In the genomic region with DNA sequence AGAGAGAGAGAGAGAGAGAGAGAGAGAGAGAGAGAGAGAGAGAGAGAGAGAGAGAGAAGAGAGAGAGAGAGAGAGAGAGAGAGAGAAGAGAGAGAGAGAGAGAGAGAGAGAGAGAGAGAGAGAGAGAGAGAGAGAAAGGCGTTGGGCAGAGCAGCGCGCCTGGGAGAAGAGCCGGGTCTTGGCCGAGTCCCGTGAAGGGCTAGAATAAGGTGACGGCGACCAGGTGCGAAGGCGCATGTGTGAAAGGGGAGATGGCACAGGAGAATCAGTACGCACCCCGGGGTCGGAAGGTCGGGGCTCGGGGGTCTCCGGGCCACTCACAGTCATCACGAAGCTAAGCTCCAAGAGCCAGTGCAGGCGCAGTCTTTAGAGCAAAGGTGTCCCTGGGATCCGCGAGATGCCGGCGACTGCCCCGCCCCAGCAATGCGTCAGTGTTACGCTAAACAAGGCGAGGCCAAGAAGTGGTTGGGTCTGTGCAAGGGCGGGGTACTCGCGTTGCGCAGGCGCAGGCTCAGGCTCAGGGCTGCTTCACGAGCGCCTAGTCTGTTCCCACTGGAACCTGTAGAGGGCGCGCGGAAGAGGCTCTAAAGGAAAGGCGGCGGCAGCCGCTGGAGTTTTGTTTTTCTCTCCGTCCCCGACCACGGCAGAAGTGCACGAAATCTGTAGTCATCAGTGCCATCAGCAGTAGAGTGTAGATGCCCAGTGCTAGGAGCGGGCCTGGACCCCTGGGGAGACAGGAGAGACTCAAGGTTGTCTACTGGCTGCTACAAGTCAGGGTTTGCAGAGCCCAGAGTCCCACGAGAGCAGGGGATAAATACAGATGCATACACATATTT, we compare ENCODE assay signal across 8 mouse cellular contexts. TPM values are rescaled to one million over a fixed set of nuclear protein-coding genes. Genes with fewer than 3 reads are reported as not detected.
DNase-seq lines count a peak whose midpoint lies in the region; ATAC-seq and TF ChIP-seq lines count a peak whose summit lies in the region.

No protein-coding gene starts in this region.

- H3K27me3 ChIP-seq in embryonic facial prominence, embryonic 15.5 days, result no peaks in the 10 kb centered on the region
- 0 out of 2 replicates have a peak, but pooled peaks cover 11% of the 10 kb centered on the region for H3K27me3 ChIP-seq in heart, embryonic 10.5 days (ENCODE audit: insufficient read depth, poor library complexity, severe bottlenecking)
- no peaks in the 10 kb centered on the region for H3K27me3 ChIP-seq in kidney, embryonic 15.5 days

- TF ChIP-seq POLR2A in bone marrow, adult 2 months (IDR thresholded peaks at IDR 0.05; ENCODE audit: borderline replicate concordance, control insufficient read depth, low read depth, low read length), result peak; percentile 87

- peak; percentile 96 for ATAC-seq in embryonic facial prominence, embryonic 15.5 days (ENCODE audit: insufficient number of reproducible peaks, low FRiP score, low TSS enrichment, low read depth)
- peak; percentile 98 for ATAC-seq in kidney, embryonic 15.5 days (replicated peaks; ENCODE audit: low FRiP score)
- peak; percentile 87 for ATAC-seq in monocyte, adult 5-6 weeks (replicated peaks; ENCODE audit: insufficient number of reproducible peaks, low FRiP score, low TSS enrichment, poor library complexity, severe bottlenecking)

- H3K9ac ChIP-seq in embryonic facial prominence, embryonic 15.5 days, result peak overlapping the region; percentile 47
- H3K9ac ChIP-seq in kidney, embryonic 15.5 days, result peak overlapping the region; percentile 59

- H3K36me3 ChIP-seq in embryonic facial prominence, embryonic 15.5 days, result peaks cover 23% of the 10 kb centered on the region
- H3K36me3 ChIP-seq in heart, embryonic 10.5 days, result peaks cover 30% of the 10 kb centered on the region
- peaks cover 37% of the 10 kb centered on the region for H3K36me3 ChIP-seq in kidney, embryonic 15.5 days

- H3K4me3 ChIP-seq in bone marrow, adult 2 months (replicated peaks; ENCODE audit: control insufficient read depth, low read depth, low read length), result peak overlapping the region; percentile 82
- peak overlapping the region; percentile 67 for H3K4me3 ChIP-seq in embryonic facial prominence, embryonic 15.5 days (replicated peaks)
- peak overlapping the region; percentile 67 for H3K4me3 ChIP-seq in heart, embryonic 10.5 days
- peak overlapping the region; percentile 77 for H3K4me3 ChIP-seq in kidney, embryonic 15.5 days (replicated peaks)

- peak; percentile 74 for TF ChIP-seq CTCF in bone marrow, adult 2 months (IDR thresholded peaks at IDR 0.05; ENCODE audit: control insufficient read depth, insufficient read depth, low read length)

- WGBS in bone marrow, adult 2 months, result under 1% methylated on average over 45 of the region's 45 CpGs
- 0% methylated on average over 45 of the region's 45 CpGs for WGBS in embryonic facial prominence, embryonic 15.5 days
- under 1% methylated on average over 45 of the region's 45 CpGs for WGBS in heart, embryonic 10.5 days
- WGBS in kidney, embryonic 15.5 days, result under 1% methylated on average over 45 of the region's 45 CpGs

- DNase-seq in 416B (ENCODE audit: low read depth) (peak; percentile 98), liver (peak; percentile 99)
- DNase-seq in heart, embryonic 10.5 days (ENCODE audit: low spot score), result peak; percentile 99
- DNase-seq in spleen, postnatal 4 days (ENCODE audit: low spot score in 2 of 2), result peak; percentile 97 to 100

- peaks cover 7% of the 10 kb centered on the region for H3K4me1 ChIP-seq in bone marrow, adult 2 months (ENCODE audit: control insufficient read depth, insufficient read depth, low read length)
- peaks cover 43% of the 10 kb centered on the region for H3K4me1 ChIP-seq in embryonic facial prominence, embryonic 15.5 days
- peaks cover 44% of the 10 kb centered on the region for H3K4me1 ChIP-seq in heart, embryonic 10.5 days
- peaks cover 42% of the 10 kb centered on the region for H3K4me1 ChIP-seq in kidney, embryonic 15.5 days

- no peaks in the 10 kb centered on the region for H3K9me3 ChIP-seq in embryonic facial prominence, embryonic 15.5 days (replicated peaks)
- no peaks in the 10 kb centered on the region for H3K9me3 ChIP-seq in heart, embryonic 10.5 days
- no peaks in the 10 kb centered on the region for H3K9me3 ChIP-seq in kidney, embryonic 15.5 days (replicated peaks)

- peak overlapping the region; percentile 70 for H3K27ac ChIP-seq in bone marrow, adult 2 months (ENCODE audit: control insufficient read depth, insufficient read depth, low read depth, low read length, poor library complexity)
- H3K27ac ChIP-seq in embryonic facial prominence, embryonic 15.5 days (replicated peaks), result peak overlapping the region; percentile 94
- H3K27ac ChIP-seq in heart, embryonic 10.5 days, result peak overlapping the region; percentile 90
- H3K27ac ChIP-seq in kidney, embryonic 15.5 days, result peak overlapping the region; percentile 93

- H3K4me2 ChIP-seq in embryonic facial prominence, embryonic 15.5 days (replicated peaks), result peak overlapping the region; percentile 70
- peak overlapping the region; percentile 87 for H3K4me2 ChIP-seq in kidney, embryonic 15.5 days

RNA-seq across cellular contexts. Expression of a gene that starts 0.8 kb away (rescaled TPM):
- polyA plus RNA-seq in bone marrow, adult 2 months (2011; ENCODE audit: insufficient read depth, insufficient read length, low replicate concordance, missing spikeins), result 10.8 and 43.9 TPM in 2 replicates
- polyA plus RNA-seq in embryonic facial prominence, embryonic 15.5 days (2015; fragmentation: Nextera tagmentation; extraction: Ambion mirVana), result 55.6 and 57.7 TPM in 2 replicates
- 24.3 and 34.2 TPM in 2 replicates for polyA plus RNA-seq in heart, embryonic 10.5 days (2016; fragmentation: Nextera tagmentation; extraction: Ambion mirVana)
- polyA plus RNA-seq in kidney, embryonic 15.5 days (2015; fragmentation: Nextera tagmentation; extraction: Ambion mirVana), result 38.9 and 41.1 TPM in 2 replicates
- 28.3 to 50.6 TPM (median 33.6 TPM) in 3 replicates for total RNA-seq in monocyte, adult 5-6 weeks (2017)

RNA-seq across cellular contexts. Expression of a gene that starts 2.9 kb away (rescaled TPM):
- 5.0 and 16.2 TPM in 2 replicates for polyA plus RNA-seq in bone marrow, adult 2 months (2011; ENCODE audit: insufficient read depth, insufficient read length, low replicate concordance, missing spikeins)
- 22.9 and 25.4 TPM in 2 replicates for polyA plus RNA-seq in embryonic facial prominence, embryonic 15.5 days (2015; fragmentation: Nextera tagmentation; extraction: Ambion mirVana)
- polyA plus RNA-seq in heart, embryonic 10.5 days (2016; fragmentation: Nextera tagmentation; extraction: Ambion mirVana), result 18.3 and 18.4 TPM in 2 replicates
- 18.9 and 21.1 TPM in 2 replicates for polyA plus RNA-seq in kidney, embryonic 15.5 days (2015; fragmentation: Nextera tagmentation; extraction: Ambion mirVana)
- 0.21 to 6.1 TPM (median 1.5 TPM) in 3 replicates for total RNA-seq in monocyte, adult 5-6 weeks (2017)

RNA-seq across cellular contexts. Expression of a gene that starts 15.8 kb away (rescaled TPM):
- 7.6 and 11.3 TPM in 2 replicates for polyA plus RNA-seq in bone marrow, adult 2 months (2011; ENCODE audit: insufficient read depth, insufficient read length, low replicate concordance, missing spikeins)
- 10.4 and 10.8 TPM in 2 replicates for polyA plus RNA-seq in embryonic facial prominence, embryonic 15.5 days (2015; fragmentation: Nextera tagmentation; extraction: Ambion mirVana)
- 9.8 and 10.3 TPM in 2 replicates for polyA plus RNA-seq in heart, embryonic 10.5 days (2016; fragmentation: Nextera tagmentation; extraction: Ambion mirVana)
- 9.5 and 12.3 TPM in 2 replicates for polyA plus RNA-seq in kidney, embryonic 15.5 days (2015; fragmentation: Nextera tagmentation; extraction: Ambion mirVana)
- 4.0 to 14.3 TPM (median 4.7 TPM) in 3 replicates for total RNA-seq in monocyte, adult 5-6 weeks (2017)

RNA-seq across cellular contexts. Expression of a gene that starts 31.2 kb away (rescaled TPM):
- polyA plus RNA-seq in bone marrow, adult 2 months (2011; ENCODE audit: insufficient read depth, insufficient read length, low replicate concordance, missing spikeins), result 25.1 and 40.0 TPM in 2 replicates
- polyA plus RNA-seq in embryonic facial prominence, embryonic 15.5 days (2015; fragmentation: Nextera tagmentation; extraction: Ambion mirVana), result 24.8 and 25.2 TPM in 2 replicates
- 20.0 and 20.9 TPM in 2 replicates for polyA plus RNA-seq in heart, embryonic 10.5 days (2016; fragmentation: Nextera tagmentation; extraction: Ambion mirVana)
- polyA plus RNA-seq in kidney, embryonic 15.5 days (2015; fragmentation: Nextera tagmentation; extraction: Ambion mirVana), result 16.2 and 20.8 TPM in 2 replicates
- total RNA-seq in monocyte, adult 5-6 weeks (2017), result 12.8 to 20.6 TPM (median 18.0 TPM) in 3 replicates

RNA-seq across cellular contexts. Expression of a gene that starts 45.8 kb away (rescaled TPM):
- polyA plus RNA-seq in bone marrow, adult 2 months (2011; ENCODE audit: insufficient read depth, insufficient read length, low replicate concordance, missing spikeins), result 165 and 172 TPM in 2 replicates
- polyA plus RNA-seq in embryonic facial prominence, embryonic 15.5 days (2015; fragmentation: Nextera tagmentation; extraction: Ambion mirVana), result 109 TPM in 2 replicates
- polyA plus RNA-seq in heart, embryonic 10.5 days (2016; fragmentation: Nextera tagmentation; extraction: Ambion mirVana), result 153 and 163 TPM in 2 replicates
- 137 and 150 TPM in 2 replicates for polyA plus RNA-seq in kidney, embryonic 15.5 days (2015; fragmentation: Nextera tagmentation; extraction: Ambion mirVana)
- 6.3 to 11.8 TPM (median 7.3 TPM) in 3 replicates for total RNA-seq in monocyte, adult 5-6 weeks (2017)

Comparison
In these comparisons a context has a peak if more than half of its experiments do, and no peak if none do; other contexts are left out.
1. Peak in every context shown above with its lines: DNase-seq, ATAC-seq, H3K4me3 ChIP-seq and H3K27ac ChIP-seq.